Mouse (Mus musculus): ENCODE results near the gene Jade2. TPM values are rescaled to one million over a fixed set of nuclear protein-coding genes. Genes with fewer than 3 reads are reported as not detected.
"Not testable (repeated sequence)": the region's sequence is repeated elsewhere in the genome, so short reads cannot be mapped to it uniquely, and the experiment has no call there.

The Jade2 gene
- polyA plus RNA-seq, 1 experiment from 2014 or later: 0.31 TPM

- Histone ChIP-seq H3K36me3 (no peaks in the 10 kb centered on the region), H3K4me1 (replicated peaks) (peaks cover 5% of the 10 kb centered on the region), H3K27me3 (no peaks in the 10 kb centered on the region), H3K4me2 (replicated peaks) (no peak overlapping the region), H3K27ac (no peak overlapping the region), H3K9me3 (no peaks in the 10 kb centered on the region), H3K9ac (replicated peaks) (no peak overlapping the region), H3K4me3 (replicated peaks) (no peak overlapping the region)
- ATAC-seq: no peak
- 57% methylated on average over 13 of the region's 13 CpGs for WGBS
Measured at GRCm38 (mm10) chr11:51807108-51807879, 50.2 kb downstream of the Jade2 start.

DNA sequence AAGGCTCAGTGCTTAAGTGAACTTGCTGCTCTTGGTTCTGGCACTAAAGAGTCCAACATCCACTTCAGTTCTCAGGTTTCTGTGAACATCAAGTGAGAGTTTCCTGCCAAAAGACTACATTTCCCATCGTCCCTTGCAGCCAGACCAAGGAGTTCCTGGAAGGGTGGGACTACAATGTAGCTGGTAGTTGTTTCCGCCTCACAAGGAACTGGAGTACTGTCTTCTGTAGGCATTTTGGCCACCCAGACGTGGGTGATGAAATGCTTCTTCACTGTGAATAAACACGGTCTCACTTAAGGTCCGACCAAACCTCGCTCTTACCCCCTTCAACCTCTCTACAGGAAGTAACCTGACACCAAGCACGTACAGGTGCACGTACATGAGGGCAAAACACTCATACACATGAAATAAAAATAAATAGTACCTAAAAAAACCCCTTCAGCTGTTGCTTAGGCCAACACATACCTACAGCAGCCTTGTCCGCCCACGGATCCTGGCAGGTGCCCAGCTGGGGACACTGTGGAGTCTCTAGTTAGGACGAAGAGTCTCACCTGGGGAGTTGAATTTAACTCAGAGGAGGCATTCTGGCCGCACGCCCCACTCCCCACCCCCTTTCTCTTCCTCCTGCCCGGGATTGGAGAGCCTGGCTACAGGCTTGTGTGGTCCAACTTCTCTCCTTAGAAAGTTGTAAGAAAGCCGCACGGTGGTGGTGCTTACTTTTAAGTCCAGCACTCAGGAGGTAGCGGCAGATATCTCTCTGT lies 52.1 kb downstream of the Jade2 start:
- Histone ChIP-seq H3K9ac (replicated peaks) (peak overlapping the region; percentile 60), H3K4me2 (replicated peaks) (peak overlapping the region; percentile 77), H3K4me1 (replicated peaks) (peaks cover 5% of the 10 kb centered on the region), H3K27ac (0 out of 2 replicates have a peak overlapping the region, but pooled peaks have one; percentile 35), H3K27me3 (no peaks in the 10 kb centered on the region), H3K36me3 (no peaks in the 10 kb centered on the region), H3K9me3 (no peaks in the 10 kb centered on the region), H3K4me3 (replicated peaks) (peak overlapping the region; percentile 53)
- peak; percentile 88 for ATAC-seq
- WGBS: 21% methylated on average over 17 of the region's 17 CpGs

- WGBS: 42% methylated on average over 8 of the region's 8 CpGs
- H3K4me1 ChIP-seq (replicated peaks): peaks cover 4% of the 10 kb centered on the region
- H3K27ac ChIP-seq: no peak overlapping the region
- H3K9me3 ChIP-seq: no peaks in the 10 kb centered on the region
- H3K36me3 ChIP-seq: no peaks in the 10 kb centered on the region
- H3K4me2 ChIP-seq (replicated peaks): no peak overlapping the region
- ATAC-seq: no peak
- no peak overlapping the region for H3K9ac ChIP-seq (replicated peaks)
- H3K4me3 ChIP-seq (replicated peaks): no peak overlapping the region
- no peaks in the 10 kb centered on the region for H3K27me3 ChIP-seq
Measured at GRCm38 (mm10) chr11:51800634-51801325, 56.7 kb downstream of the Jade2 start.

DNA sequence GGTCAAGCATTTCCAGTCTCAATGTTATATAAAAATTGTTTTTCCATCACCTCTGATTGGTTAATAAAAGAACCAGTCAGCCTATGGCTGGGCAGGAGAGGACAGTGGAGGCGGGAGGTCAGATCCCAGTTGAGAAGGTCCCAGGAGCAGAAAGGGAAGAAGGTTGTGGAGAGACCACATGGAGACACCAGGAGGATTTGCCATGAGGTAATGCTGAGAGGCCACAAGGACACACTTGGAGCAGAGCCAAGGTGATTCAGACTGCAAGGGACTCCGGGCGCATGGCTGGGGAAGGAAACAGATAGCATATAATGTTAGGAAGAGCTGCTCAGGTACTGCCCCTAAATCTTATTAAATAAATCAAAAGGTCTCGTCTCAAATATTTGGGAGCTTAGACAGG lies 61.2 kb downstream of the Jade2 start:
- H3K27ac ChIP-seq: no peak overlapping the region
- peaks cover 15% of the 10 kb centered on the region for H3K36me3 ChIP-seq
- H3K4me2 ChIP-seq (replicated peaks): no peak overlapping the region
- H3K9me3 ChIP-seq: no peaks in the 10 kb centered on the region
- no peak overlapping the region for H3K9ac ChIP-seq (replicated peaks)
- ATAC-seq: no peak
- whole genome bisulfite sequencing: 85% methylated on average over 4 of the region's 4 CpGs
- no peak overlapping the region for H3K4me3 ChIP-seq (replicated peaks)
- H3K4me1 ChIP-seq (replicated peaks): no peaks in the 10 kb centered on the region
- H3K27me3 ChIP-seq: no peaks in the 10 kb centered on the region

DNA sequence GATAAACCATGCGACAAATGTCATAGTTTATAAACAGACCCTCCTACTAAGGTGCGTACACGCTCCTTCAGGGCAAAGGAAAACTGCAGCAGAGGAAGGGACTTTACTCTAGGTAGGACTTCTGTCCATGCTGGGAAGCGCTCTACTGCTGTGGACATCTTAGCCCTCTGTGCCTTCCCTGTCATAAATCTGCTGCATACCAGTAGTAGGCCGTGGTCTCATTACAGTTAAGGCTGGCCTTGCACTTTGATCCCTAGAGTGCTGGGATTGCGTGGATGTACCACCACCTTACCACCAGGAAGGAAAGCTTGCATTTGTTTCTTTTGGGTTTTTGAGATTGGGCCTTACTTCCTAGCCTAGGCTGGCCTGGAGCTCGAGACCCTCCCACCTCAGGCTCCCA lies 66.8 kb downstream of the Jade2 start:
- Histone ChIP-seq H3K27me3 (no peaks in the 10 kb centered on the region), H3K27ac (no peak overlapping the region), H3K9ac (replicated peaks) (no peak overlapping the region), H3K4me2 (replicated peaks) (no peak overlapping the region), H3K36me3 (peaks cover 66% of the 10 kb centered on the region), H3K4me1 (replicated peaks) (no peaks in the 10 kb centered on the region), H3K4me3 (replicated peaks) (no peak overlapping the region), H3K9me3 (no peaks in the 10 kb centered on the region)
- no peak for ATAC-seq
- WGBS: 97% methylated on average over 7 of the region's 7 CpGs

DNA sequence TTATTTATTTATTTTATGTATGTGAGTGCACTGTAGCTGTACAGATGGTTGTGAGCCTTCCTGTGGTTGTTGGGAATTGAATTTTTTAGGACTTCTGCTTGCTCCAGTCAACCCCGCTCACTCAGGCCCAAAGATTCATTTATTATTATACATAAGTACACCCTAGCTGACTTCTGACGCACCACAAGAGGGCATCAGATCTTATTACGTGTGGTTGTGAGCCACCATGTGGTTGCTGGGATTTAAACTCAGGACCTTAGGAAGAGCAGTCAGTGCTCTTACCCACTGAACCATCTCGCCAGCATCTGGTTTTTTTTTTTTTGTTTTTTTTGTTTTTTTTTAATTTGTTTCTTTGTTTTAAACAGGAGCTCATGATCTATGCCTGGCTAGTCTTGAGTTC lies 67.7 kb downstream of the Jade2 start:
- H3K4me3 ChIP-seq (replicated peaks); H3K27ac ChIP-seq; H3K9me3 ChIP-seq; ATAC-seq; H3K4me1 ChIP-seq (replicated peaks); H3K4me2 ChIP-seq (replicated peaks); H3K27me3 ChIP-seq; H3K9ac ChIP-seq (replicated peaks): not testable (repeated sequence)
- 84% methylated on average over 4 of the region's 4 CpGs for WGBS
- peaks cover 69% of the 10 kb centered on the region for H3K36me3 ChIP-seq

DNA sequence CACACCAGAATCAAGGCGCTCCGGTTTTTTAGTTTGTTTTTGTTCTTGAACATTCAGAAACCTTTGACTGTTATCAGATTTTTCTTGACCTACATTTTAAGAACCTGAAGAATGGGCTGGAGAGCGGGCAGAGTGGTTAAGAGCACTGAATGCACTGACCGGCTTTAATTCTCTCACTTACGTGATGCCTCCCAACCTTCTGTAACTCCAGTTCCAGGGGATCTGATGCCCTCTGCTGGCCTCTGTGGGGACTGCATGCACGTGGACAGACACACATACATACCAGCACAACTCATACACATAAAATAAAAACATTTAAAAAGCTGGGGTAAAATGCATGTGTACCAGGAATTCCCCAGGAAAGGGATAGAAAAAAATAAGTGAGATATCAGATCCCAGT lies 71.5 kb downstream of the Jade2 start:
- Histone ChIP-seq H3K9ac (replicated peaks) (no peak overlapping the region), H3K4me3 (replicated peaks) (no peak overlapping the region), H3K36me3 (peaks cover 84% of the 10 kb centered on the region), H3K4me2 (replicated peaks) (no peak overlapping the region), H3K27ac (no peak overlapping the region), H3K4me1 (replicated peaks) (no peaks in the 10 kb centered on the region), H3K27me3 (no peaks in the 10 kb centered on the region), H3K9me3 (no peaks in the 10 kb centered on the region)
- 87% methylated on average over 6 of the region's 6 CpGs for WGBS
- ATAC-seq: no peak

GRCm38 (mm10) chr11:51782721-51783120 lies 74.7 kb downstream of the Jade2 start:
- no peak for ATAC-seq
- no peak overlapping the region for H3K4me2 ChIP-seq (replicated peaks)
- H3K27ac ChIP-seq: no peak overlapping the region
- H3K36me3 ChIP-seq: peaks cover 68% of the 10 kb centered on the region
- no peaks in the 10 kb centered on the region for H3K4me1 ChIP-seq (replicated peaks)
- H3K27me3 ChIP-seq: no peaks in the 10 kb centered on the region
- H3K4me3 ChIP-seq (replicated peaks): no peak overlapping the region
- no peak overlapping the region for H3K9ac ChIP-seq (replicated peaks)
- H3K9me3 ChIP-seq: no peaks in the 10 kb centered on the region
- WGBS: 93% methylated on average over 6 of the region's 6 CpGs

DNA sequence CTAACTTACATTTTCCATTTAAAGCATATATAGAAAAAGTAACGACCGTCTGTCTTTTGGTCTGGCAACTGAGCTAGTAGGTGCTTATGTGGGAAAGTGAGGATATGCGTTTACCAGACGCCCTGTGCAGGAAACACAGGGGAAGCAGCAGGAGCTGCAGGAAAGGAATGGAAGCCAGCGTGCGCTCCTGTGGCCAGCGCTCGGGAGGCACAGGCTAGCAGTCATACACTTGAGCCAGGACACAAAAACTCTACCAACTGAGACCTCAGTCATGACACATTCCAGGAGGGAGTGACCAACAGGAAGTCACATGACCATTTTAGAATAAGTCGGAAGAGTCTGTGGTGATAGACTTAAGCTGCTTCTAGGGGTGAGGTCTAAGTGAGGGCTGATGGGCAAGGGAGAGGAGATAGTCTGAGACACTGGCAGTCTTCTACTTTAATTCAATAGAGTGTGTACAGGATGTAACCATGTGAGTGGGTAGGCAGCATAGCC lies 76.6 kb downstream of the Jade2 start:
- H3K9ac ChIP-seq (replicated peaks): no peak overlapping the region
- 96% methylated on average over 9 of the region's 9 CpGs for WGBS
- H3K27ac ChIP-seq: no peak overlapping the region
- ATAC-seq: no peak
- no peaks in the 10 kb centered on the region for H3K27me3 ChIP-seq
- H3K4me2 ChIP-seq (replicated peaks): no peak overlapping the region
- H3K4me3 ChIP-seq (replicated peaks): no peak overlapping the region
- no peaks in the 10 kb centered on the region for H3K4me1 ChIP-seq (replicated peaks)
- H3K36me3 ChIP-seq: peaks cover 53% of the 10 kb centered on the region
- H3K9me3 ChIP-seq: no peaks in the 10 kb centered on the region

DNA sequence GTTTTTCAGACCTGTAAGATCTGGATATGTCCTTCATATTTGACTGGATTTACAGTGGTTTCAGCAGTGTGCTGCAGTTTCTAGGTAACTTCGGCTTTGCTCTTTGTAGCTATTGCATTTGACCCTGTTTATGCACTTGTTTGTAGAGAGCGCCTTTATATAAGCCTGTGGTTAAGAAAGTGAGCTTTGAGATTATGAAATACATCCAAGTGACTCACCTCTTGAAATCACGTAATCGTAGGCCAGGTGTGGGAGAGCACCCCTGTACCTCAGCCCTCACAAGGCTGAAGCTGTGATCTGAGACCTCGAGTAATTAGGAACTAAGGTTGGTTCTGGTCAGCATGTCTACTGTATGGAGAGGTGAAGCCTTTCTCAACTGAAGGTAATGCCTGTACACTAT lies 80.0 kb downstream of the Jade2 start:
- Histone ChIP-seq H3K4me3 (replicated peaks) (no peak overlapping the region), H3K9ac (replicated peaks) (no peak overlapping the region), H3K4me2 (replicated peaks) (no peak overlapping the region), H3K4me1 (replicated peaks) (no peaks in the 10 kb centered on the region), H3K27me3 (no peaks in the 10 kb centered on the region), H3K27ac (no peak overlapping the region), H3K36me3 (peaks cover 30% of the 10 kb centered on the region), H3K9me3 (no peaks in the 10 kb centered on the region)
- 92% methylated on average over 5 of the region's 5 CpGs for WGBS
- ATAC-seq: no peak

GRCm38 (mm10) chr11:51775507-51775906 lies 81.9 kb downstream of the Jade2 start:
- Histone ChIP-seq H3K27me3 (no peaks in the 10 kb centered on the region), H3K4me3 (replicated peaks) (no peak overlapping the region), H3K36me3 (peaks cover 10% of the 10 kb centered on the region), H3K4me1 (replicated peaks) (no peaks in the 10 kb centered on the region), H3K27ac (no peak overlapping the region), H3K9me3 (no peaks in the 10 kb centered on the region), H3K4me2 (replicated peaks) (no peak overlapping the region), H3K9ac (replicated peaks) (no peak overlapping the region)
- no peak for ATAC-seq
- WGBS: 92% methylated on average over 3 of the region's 3 CpGs

DNA sequence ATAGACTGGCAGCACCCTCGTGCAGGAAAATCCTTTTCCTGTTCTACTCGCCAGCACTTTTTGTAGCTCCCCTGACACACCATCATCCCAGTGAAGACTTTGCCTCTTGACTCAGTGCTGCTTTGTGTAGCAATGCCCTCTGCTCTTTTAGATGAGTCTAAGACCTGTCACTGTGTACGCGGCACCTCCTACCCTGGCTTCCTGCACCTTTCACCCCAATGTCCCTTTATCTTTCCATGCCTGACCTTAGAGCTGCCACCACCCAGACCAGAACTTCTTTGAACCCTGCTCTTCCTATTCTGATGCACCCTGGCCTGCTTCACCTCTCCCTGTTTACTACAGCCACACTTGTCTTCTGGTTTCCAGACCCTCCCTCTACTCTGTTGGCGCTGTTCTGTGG lies 89.2 kb downstream of the Jade2 start:
- no peak for ATAC-seq
- no peaks in the 10 kb centered on the region for H3K36me3 ChIP-seq
- WGBS: 81% methylated on average over 5 of the region's 5 CpGs
- H3K27me3 ChIP-seq: no peaks in the 10 kb centered on the region
- no peak overlapping the region for H3K27ac ChIP-seq
- H3K9ac ChIP-seq (replicated peaks): no peak overlapping the region
- H3K9me3 ChIP-seq: no peaks in the 10 kb centered on the region
- H3K4me1 ChIP-seq (replicated peaks): peaks cover 22% of the 10 kb centered on the region
- no peak overlapping the region for H3K4me3 ChIP-seq (replicated peaks)
- no peak overlapping the region for H3K4me2 ChIP-seq (replicated peaks)

Data from midbrain, embryonic 13.5 days (tissue).